Mouse (Mus musculus) left cerebral cortex, postnatal 4 days (tissue): ENCODE results near the gene Gm10778. TPM values are rescaled to one million over a fixed set of nuclear protein-coding genes. Genes with fewer than 3 reads are reported as not detected.
"Not testable (repeated sequence)": the region's sequence is repeated elsewhere in the genome, so short reads cannot be mapped to it uniquely, and the experiment has no call there.

Source experiments
- DNase-seq: peaks from one replicate; pipeline ENCODE4 v3.0.0-alpha.2; 2022
- intact Hi-C: fragments of 180-260 bp; cut with DNase I; formaldehyde crosslinking; loops from one replicate; pipeline ENCODE4 v1.15.1; 2025
- total RNA-seq, 2 experiments: library from RNA; stranded (reverse); gene quantifications; 2 replicates each; pipeline ENCODE4 v1.2.3; 2021

Gene Gm10778
- total RNA-seq, 2 experiments from 2014 or later: 5.4 to 5.5 TPM

DNA sequence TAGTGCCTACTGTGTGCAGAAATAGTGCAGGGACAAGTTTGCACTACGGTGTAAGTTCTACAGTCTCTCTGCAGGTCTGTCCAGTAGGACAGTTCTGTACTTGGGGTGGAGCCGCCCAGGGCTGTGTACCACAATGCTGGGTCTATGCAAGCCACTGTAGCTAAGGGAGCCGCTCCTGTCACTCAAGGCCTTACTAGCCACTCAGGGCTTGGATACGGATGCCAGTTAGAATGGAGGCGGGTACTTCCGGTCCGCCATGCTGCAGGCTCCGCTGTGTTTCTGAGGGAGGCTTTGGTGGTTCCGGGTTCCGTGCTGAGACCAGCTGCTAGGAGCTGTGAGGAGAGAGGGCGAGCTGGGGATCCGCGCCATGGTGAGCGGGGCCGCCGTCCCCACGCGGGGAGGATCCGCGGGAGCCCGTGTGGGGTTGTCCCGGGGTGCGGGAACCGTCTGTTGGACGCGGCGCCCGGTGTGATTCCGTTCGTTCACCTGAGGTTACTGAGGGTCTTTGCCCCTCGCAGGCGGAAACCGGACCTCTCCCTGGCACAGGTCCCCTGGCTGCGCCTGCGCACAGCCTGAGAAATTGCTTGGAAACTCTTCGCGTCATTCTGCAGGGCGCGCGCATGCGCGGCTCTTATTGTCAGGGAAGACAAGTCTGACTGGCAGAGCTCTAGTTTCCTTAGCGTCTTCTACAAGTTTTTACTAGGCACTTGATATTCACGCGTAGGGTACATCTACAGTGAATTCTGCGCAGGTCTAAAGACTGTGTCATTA, 55.9 kb downstream of the Gm10778 start, which contains the start of gene Zfp433:
TSS of gene Zfp433 (plus strand) at position 295 of the 771 bp plus-strand sequence.
- intact Hi-C loops, DNase-seq: not testable (repeated sequence)

Other genes starting within 250 kb of the Gm10778 start
- gene Nfic, start 193.4 kb upstream of the Gm10778 start, total RNA-seq: 10 to 100 TPM; 29.5 to 31.1 TPM
- gene Celf5, start 166.3 kb upstream of the Gm10778 start, total RNA-seq: 100 to 1,000 TPM; 303 to 316 TPM
- 100 to 1,000 TPM; 104 to 105 TPM for gene Ncln, start 152.7 kb upstream of the Gm10778 start, total RNA-seq
- under 1 TPM; 0.14 to 0.66 TPM for gene S1pr4, start 148.9 kb upstream of the Gm10778 start, total RNA-seq
- 1 to 10 TPM; 1.1 to 1.6 TPM for gene Gna15, start 124.8 kb upstream of the Gm10778 start, total RNA-seq
- gene Gna11, start 103.9 kb upstream of the Gm10778 start, total RNA-seq: 100 to 1,000 TPM; 116 to 117 TPM
- gene Aes, start 89.6 kb upstream of the Gm10778 start, total RNA-seq: 100 to 1,000 TPM; 474 to 479 TPM
- gene Tle2, start 74.5 kb upstream of the Gm10778 start, total RNA-seq: 10 to 100 TPM; 34.0 to 44.5 TPM
- gene Tle6, start 48.0 kb upstream of the Gm10778 start, total RNA-seq: 1 to 10 TPM; 2.2 to 3.2 TPM
- 1 to 10 TPM; 2.5 to 2.7 TPM for gene BC025920, start 42.8 kb upstream of the Gm10778 start, total RNA-seq
- gene Sirt6, start 21.3 kb upstream of the Gm10778 start, total RNA-seq: 10 to 100 TPM; 37.4 to 38.1 TPM
- gene Ankrd24, start 20.5 kb upstream of the Gm10778 start, total RNA-seq: 10 to 100 TPM; 37.9 to 44.6 TPM
- gene Zfp433, start 55.8 kb downstream of the Gm10778 start, total RNA-seq: 10 to 100 TPM; 10.5 to 13.1 TPM
- 10 to 100 TPM in 1 of 2 experiments, 1 to 10 TPM in 1; 9.3 to 11.1 TPM for gene Gm3055, start 122.1 kb downstream of the Gm10778 start, total RNA-seq
- gene Gm4767, start 163.1 kb downstream of the Gm10778 start, total RNA-seq: 1 to 10 TPM; 2.8 to 3.0 TPM
- gene Gm32687, start 214.9 kb downstream of the Gm10778 start, total RNA-seq: 1 to 10 TPM; 5.1 to 6.1 TPM